Mouse (Mus musculus): Measurements from ENCODE around the gene Dapk3. TPM values are rescaled to one million over a fixed set of nuclear protein-coding genes. Genes with fewer than 3 reads are reported as not detected.
"Not testable (repeated sequence)": the region's sequence is repeated elsewhere in the genome, so short reads cannot be mapped to it uniquely, and the experiment has no call there.

Dapk3 gene
- polyA plus RNA-seq, 1 experiment, result 64.8 TPM

GRCm38 (mm10) chr10:81217964-81218363 is 35.2 kb downstream of the Dapk3 start:
- H3K27me3 ChIP-seq (ENCODE audit: control insufficient read depth, insufficient read depth, low read length, poor library complexity, severe bottlenecking), result no peaks in the 10 kb centered on the region
- H3K4me3 ChIP-seq (ENCODE audit: low read depth, low read length), result no peak overlapping the region
- no peak overlapping the region for H3K27ac ChIP-seq (ENCODE audit: insufficient read depth, low read length)
- peaks cover 2% of the 10 kb centered on the region for H3K4me1 ChIP-seq (ENCODE audit: control insufficient read depth, insufficient read depth, low read length)
- TF ChIP-seq EP300 (IDR thresholded peaks at IDR 0.05; ENCODE audit: insufficient read depth, low read depth, low read length), result no peak
- TF ChIP-seq CTCF (IDR thresholded peaks at IDR 0.05; ENCODE audit: low read depth, low read length), result peak; percentile 79
- H3K9me3 ChIP-seq (replicated peaks; ENCODE audit: control insufficient read depth, insufficient read depth, low read length, poor library complexity, severe bottlenecking), result no peaks in the 10 kb centered on the region
- no peaks in the 10 kb centered on the region for H3K36me3 ChIP-seq (ENCODE audit: control insufficient read depth, insufficient read depth, low read length, poor library complexity, severe bottlenecking)
- no peak overlapping the region for H3K9ac ChIP-seq (ENCODE audit: low read depth, poor library complexity, severe bottlenecking)

GRCm38 (mm10) chr10:81221402-81222015 is 38.7 kb downstream of the Dapk3 start:
- Histone ChIP-seq H3K27me3 (ENCODE audit: control insufficient read depth, insufficient read depth, low read length, poor library complexity, severe bottlenecking) (no peaks in the 10 kb centered on the region), H3K27ac (ENCODE audit: insufficient read depth, low read length) (no peak overlapping the region), H3K36me3 (ENCODE audit: control insufficient read depth, insufficient read depth, low read length, poor library complexity, severe bottlenecking) (no peaks in the 10 kb centered on the region), H3K9me3 (replicated peaks; ENCODE audit: control insufficient read depth, insufficient read depth, low read length, poor library complexity, severe bottlenecking) (no peaks in the 10 kb centered on the region), H3K4me1 (ENCODE audit: control insufficient read depth, insufficient read depth, low read length) (peaks cover 2% of the 10 kb centered on the region), H3K9ac (ENCODE audit: low read depth, poor library complexity, severe bottlenecking) (no peak overlapping the region), H3K4me3 (ENCODE audit: low read depth, low read length) (no peak overlapping the region)
- no peak for TF ChIP-seq EP300 (IDR thresholded peaks at IDR 0.05; ENCODE audit: insufficient read depth, low read depth, low read length)
- TF ChIP-seq CTCF (IDR thresholded peaks at IDR 0.05; ENCODE audit: low read depth, low read length), result no peak
- no peak for TF ChIP-seq POLR2A (IDR thresholded peaks at IDR 0.05; ENCODE audit: insufficient read depth, low read length)

GRCm38 (mm10) chr10:81223731-81224130 is 40.9 kb downstream of the Dapk3 start:
- H3K4me3 ChIP-seq (ENCODE audit: low read depth, low read length); H3K9me3 ChIP-seq (replicated peaks; ENCODE audit: control insufficient read depth, insufficient read depth, low read length, poor library complexity, severe bottlenecking); H3K36me3 ChIP-seq (ENCODE audit: control insufficient read depth, insufficient read depth, low read length, poor library complexity, severe bottlenecking); H3K27me3 ChIP-seq (ENCODE audit: control insufficient read depth, insufficient read depth, low read length, poor library complexity, severe bottlenecking); H3K9ac ChIP-seq (ENCODE audit: low read depth, poor library complexity, severe bottlenecking); H3K27ac ChIP-seq (ENCODE audit: insufficient read depth, low read length); H3K4me1 ChIP-seq (ENCODE audit: control insufficient read depth, insufficient read depth, low read length): not testable (repeated sequence)

DNA sequence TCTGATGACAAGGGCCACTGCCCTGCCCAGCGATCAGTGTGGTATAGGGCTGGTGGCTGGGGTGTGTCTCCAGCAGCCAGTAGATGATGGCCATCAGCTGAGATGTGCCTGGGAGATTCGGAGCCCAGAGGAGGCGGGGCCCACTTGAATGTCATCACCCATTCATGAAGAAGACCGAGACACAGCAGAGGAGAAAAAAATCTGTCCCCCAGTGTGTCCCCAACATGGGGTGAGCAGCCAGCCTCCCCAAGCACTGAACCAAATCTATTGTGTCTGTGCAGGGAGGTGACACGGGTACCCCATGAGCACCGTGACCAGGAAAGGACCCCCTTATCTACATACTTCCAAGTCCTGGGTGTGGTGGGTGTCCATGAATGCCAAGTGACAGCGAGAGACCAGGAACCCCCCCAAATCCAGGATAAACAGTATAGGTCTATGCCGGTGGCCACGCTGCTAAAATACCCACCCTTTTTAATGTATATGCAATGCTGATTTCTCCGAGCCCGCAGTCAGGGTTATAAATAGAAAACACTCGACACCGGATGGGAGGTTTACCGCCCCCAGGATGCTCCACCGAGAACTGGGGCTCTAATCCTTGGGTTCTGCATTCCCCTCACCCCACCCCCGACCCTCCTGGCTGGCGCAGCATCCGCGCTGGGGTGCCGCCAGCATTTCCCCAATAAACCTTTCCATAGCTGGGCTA is 47.1 kb downstream of the Dapk3 start:
- Histone ChIP-seq H3K4me1 (ENCODE audit: control insufficient read depth, insufficient read depth, low read length) (no peaks in the 10 kb centered on the region), H3K27ac (ENCODE audit: insufficient read depth, low read length) (no peak overlapping the region), H3K36me3 (ENCODE audit: control insufficient read depth, insufficient read depth, low read length, poor library complexity, severe bottlenecking) (no peaks in the 10 kb centered on the region), H3K9ac (ENCODE audit: low read depth, poor library complexity, severe bottlenecking) (no peak overlapping the region), H3K27me3 (ENCODE audit: control insufficient read depth, insufficient read depth, low read length, poor library complexity, severe bottlenecking) (no peaks in the 10 kb centered on the region), H3K9me3 (replicated peaks; ENCODE audit: control insufficient read depth, insufficient read depth, low read length, poor library complexity, severe bottlenecking) (no peaks in the 10 kb centered on the region), H3K4me3 (ENCODE audit: low read depth, low read length) (peak overlapping the region; percentile 39)
- no peak for TF ChIP-seq CTCF (IDR thresholded peaks at IDR 0.05; ENCODE audit: low read depth, low read length)
- TF ChIP-seq EP300 (IDR thresholded peaks at IDR 0.05; ENCODE audit: insufficient read depth, low read depth, low read length), result peak; percentile 46; the same call in 1 of the 2 replicates

DNA sequence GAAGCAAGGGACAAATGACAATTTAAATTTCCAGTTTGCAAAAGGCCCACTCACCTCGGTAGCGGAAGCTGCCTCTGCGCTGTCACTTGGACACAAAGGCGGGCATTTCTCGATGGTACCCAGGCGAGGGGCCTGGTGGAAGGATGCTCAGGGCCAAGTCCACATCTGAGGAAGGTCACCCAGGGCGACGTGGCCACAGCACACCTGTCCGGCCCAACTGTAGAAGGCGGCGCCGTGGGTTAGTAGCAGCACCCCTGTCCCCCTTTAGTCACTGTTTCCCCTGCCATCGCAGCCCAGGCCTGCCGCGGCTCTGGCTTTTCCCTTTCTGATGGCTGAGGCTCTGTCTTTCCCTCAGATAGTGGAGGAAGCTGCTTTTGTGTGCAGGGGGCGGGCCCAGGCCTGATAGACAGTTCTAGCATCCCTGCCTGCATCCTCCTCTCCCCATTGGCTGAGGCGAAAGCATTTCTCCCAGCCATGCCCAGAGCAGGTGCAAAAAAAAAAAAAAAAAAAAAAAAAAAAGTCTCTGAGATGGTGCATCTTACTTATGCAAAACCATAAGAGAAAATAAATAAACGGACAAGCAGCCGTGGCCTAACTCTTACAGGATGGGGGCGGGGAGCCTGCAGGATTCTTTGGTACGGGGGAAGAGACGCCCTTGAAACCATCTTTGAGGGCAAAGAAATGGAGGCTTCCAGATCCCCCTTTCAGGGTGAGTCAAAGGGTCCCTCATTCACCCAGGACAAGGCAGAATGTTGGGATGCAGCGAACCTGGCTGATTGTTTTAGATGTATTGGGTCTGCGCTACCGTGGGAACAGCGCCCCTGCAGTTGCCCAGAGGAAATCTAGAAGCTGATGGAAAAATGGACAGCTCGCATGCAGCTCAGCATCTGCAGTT is 47.9 kb downstream of the Dapk3 start, which contains the start of gene Atcay:
Gene Atcay (minus strand): TSS at position 396 of the 895 bp plus-strand sequence.
- Histone ChIP-seq H3K27ac (ENCODE audit: insufficient read depth, low read length) (no peak within 1 kb of the TSS), H3K9me3 (replicated peaks; ENCODE audit: control insufficient read depth, insufficient read depth, low read length, poor library complexity, severe bottlenecking) (no peaks in the 10 kb centered on the region), H3K9ac (ENCODE audit: low read depth, poor library complexity, severe bottlenecking) (no peak within 1 kb of the TSS), H3K36me3 (ENCODE audit: control insufficient read depth, insufficient read depth, low read length, poor library complexity, severe bottlenecking) (no peaks in the 10 kb centered on the region), H3K4me1 (ENCODE audit: control insufficient read depth, insufficient read depth, low read length) (no peaks in the 10 kb centered on the region), H3K4me3 (ENCODE audit: low read depth, low read length) (peak within 1 kb of the TSS; percentile 39), H3K27me3 (ENCODE audit: control insufficient read depth, insufficient read depth, low read length, poor library complexity, severe bottlenecking) (no peaks in the 10 kb centered on the region)
- peak; percentile 58 for TF ChIP-seq CTCF (IDR thresholded peaks at IDR 0.05; ENCODE audit: low read depth, low read length)
- TF ChIP-seq POLR2A (IDR thresholded peaks at IDR 0.05; ENCODE audit: insufficient read depth, low read length), result no peak
- no peak for TF ChIP-seq EP300 (IDR thresholded peaks at IDR 0.05; ENCODE audit: insufficient read depth, low read depth, low read length)

GRCm38 (mm10) chr10:81231436-81231835 is 48.6 kb downstream of the Dapk3 start:
- no peak overlapping the region for H3K4me3 ChIP-seq (ENCODE audit: low read depth, low read length)
- H3K36me3 ChIP-seq (ENCODE audit: control insufficient read depth, insufficient read depth, low read length, poor library complexity, severe bottlenecking), result no peaks in the 10 kb centered on the region
- no peak overlapping the region for H3K27ac ChIP-seq (ENCODE audit: insufficient read depth, low read length)
- no peak overlapping the region for H3K9ac ChIP-seq (ENCODE audit: low read depth, poor library complexity, severe bottlenecking)
- TF ChIP-seq POLR2A (IDR thresholded peaks at IDR 0.05; ENCODE audit: insufficient read depth, low read length), result no peak
- TF ChIP-seq CTCF (IDR thresholded peaks at IDR 0.05; ENCODE audit: low read depth, low read length), result no peak
- TF ChIP-seq EP300 (IDR thresholded peaks at IDR 0.05; ENCODE audit: insufficient read depth, low read depth, low read length), result no peak
- H3K27me3 ChIP-seq (ENCODE audit: control insufficient read depth, insufficient read depth, low read length, poor library complexity, severe bottlenecking), result no peaks in the 10 kb centered on the region
- H3K4me1 ChIP-seq (ENCODE audit: control insufficient read depth, insufficient read depth, low read length), result no peaks in the 10 kb centered on the region
- no peaks in the 10 kb centered on the region for H3K9me3 ChIP-seq (replicated peaks; ENCODE audit: control insufficient read depth, insufficient read depth, low read length, poor library complexity, severe bottlenecking)

Data from ES-Bruce4 (cell line).